Mouse (Mus musculus): ENCODE results near the gene Gtf2e1. TPM values are rescaled to one million over a fixed set of nuclear protein-coding genes. Genes with fewer than 3 reads are reported as not detected.

Gtf2e1 gene
- polyA plus RNA-seq, 1 experiment, result 7.9 TPM

- no peak for DNase-seq (ENCODE audit: low read depth)
These were observed 6.7 kb upstream of the Gtf2e1 start for GRCm38 (mm10) chr16:37546312-37546711.

- no peak for DNase-seq (ENCODE audit: low read depth)
These were observed 1.2 kb upstream of the Gtf2e1 start for GRCm38 (mm10) chr16:37540776-37541175.

GRCm38 (mm10) chr16:37539240-37539610 lies 364 bp downstream of the Gtf2e1 start:
- DNase-seq (ENCODE audit: low read depth), result no peak

GRCm38 (mm10) chr16:37533369-37534068 lies 6.1 kb downstream of the Gtf2e1 start:
- no peak for DNase-seq (ENCODE audit: low read depth)

- DNase-seq (ENCODE audit: low read depth), result no peak
These were observed 7.5 kb downstream of the Gtf2e1 start for GRCm38 (mm10) chr16:37532046-37532445.

GRCm38 (mm10) chr16:37530170-37530569 lies 9.4 kb downstream of the Gtf2e1 start:
- DNase-seq (ENCODE audit: low read depth), result no peak

GRCm38 (mm10) chr16:37526688-37527223 lies 12.8 kb downstream of the Gtf2e1 start:
- DNase-seq (ENCODE audit: low read depth), result no peak

GRCm38 (mm10) chr16:37525121-37525520 lies 14.5 kb downstream of the Gtf2e1 start:
- DNase-seq (ENCODE audit: low read depth), result no peak

- DNase-seq (ENCODE audit: low read depth), result no peak
These were observed 17.4 kb downstream of the Gtf2e1 start for GRCm38 (mm10) chr16:37522100-37522697.

- DNase-seq (ENCODE audit: low read depth), result no peak
These were observed 19.2 kb downstream of the Gtf2e1 start for GRCm38 (mm10) chr16:37520190-37521040.

- no peak for DNase-seq (ENCODE audit: low read depth)
These were observed 19.9 kb downstream of the Gtf2e1 start for GRCm38 (mm10) chr16:37519721-37520120.

- no peak for DNase-seq (ENCODE audit: low read depth)
These were observed 20.9 kb downstream of the Gtf2e1 start for GRCm38 (mm10) chr16:37518662-37519061.

GRCm38 (mm10) chr16:37517596-37518211 lies 21.9 kb downstream of the Gtf2e1 start:
- DNase-seq (ENCODE audit: low read depth), result no peak

- no peak for DNase-seq (ENCODE audit: low read depth)
These were observed 23.1 kb downstream of the Gtf2e1 start for GRCm38 (mm10) chr16:37516376-37516993.

- DNase-seq (ENCODE audit: low read depth), result no peak
These were observed 24.9 kb downstream of the Gtf2e1 start for GRCm38 (mm10) chr16:37514644-37515043.

- no peak for DNase-seq (ENCODE audit: low read depth)
These were observed 28.1 kb downstream of the Gtf2e1 start for GRCm38 (mm10) chr16:37511489-37511888.

GRCm38 (mm10) chr16:37506751-37507150 lies 32.8 kb downstream of the Gtf2e1 start:
- DNase-seq (ENCODE audit: low read depth), result no peak

- DNase-seq (ENCODE audit: low read depth), result no peak
These were observed 35.1 kb downstream of the Gtf2e1 start for GRCm38 (mm10) chr16:37504517-37504916.

- no peak for DNase-seq (ENCODE audit: low read depth)
These were observed 41.0 kb downstream of the Gtf2e1 start for GRCm38 (mm10) chr16:37498581-37498980.

GRCm38 (mm10) chr16:37495017-37495416 lies 44.6 kb downstream of the Gtf2e1 start:
- no peak for DNase-seq (ENCODE audit: low read depth)

- DNase-seq (ENCODE audit: low read depth), result no peak
These were observed 52.6 kb downstream of the Gtf2e1 start for GRCm38 (mm10) chr16:37486826-37487612.

All from gonadal fat pad, adult 2 months (tissue).